Mouse (Mus musculus): ENCODE measurements around the gene Lonp1. TPM values are rescaled to one million over a fixed set of nuclear protein-coding genes. Genes with fewer than 3 reads are reported as not detected.
"Not testable (repeated sequence)": the region's sequence is repeated elsewhere in the genome, so short reads cannot be mapped to it uniquely, and the experiment has no call there.

Gene Lonp1
- polyA plus RNA-seq, 1 experiment from 2014 or later: 65.1 TPM

DNA sequence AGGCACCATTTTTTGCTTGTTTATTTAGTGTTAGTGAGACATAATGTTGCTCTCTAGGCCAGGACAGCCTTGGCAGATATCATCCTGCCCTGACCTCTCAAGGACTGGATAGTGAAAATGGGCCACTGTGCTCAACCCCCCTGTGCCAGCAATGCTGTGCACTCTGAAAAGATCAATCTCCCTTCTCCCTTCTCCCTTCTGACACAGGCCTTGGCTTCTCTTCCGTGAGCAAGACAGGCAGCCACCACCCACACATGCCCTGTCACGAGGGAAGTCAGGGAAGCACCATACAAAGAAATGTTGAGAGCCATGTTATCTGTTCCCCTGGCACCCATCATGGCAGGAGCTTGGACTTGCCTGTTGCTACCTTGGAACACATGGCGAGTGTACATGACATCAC is 28.6 kb upstream of the Lonp1 start:
- Histone ChIP-seq H3K4me3 (replicated peaks) (no peak overlapping the region), H3K9me3 (no peaks in the 10 kb centered on the region), H3K4me1 (replicated peaks) (no peaks in the 10 kb centered on the region), H3K36me3 (no peaks in the 10 kb centered on the region), H3K27ac (no peak overlapping the region), H3K27me3 (no peaks in the 10 kb centered on the region), H3K9ac (replicated peaks) (no peak overlapping the region), H3K4me2 (no peak overlapping the region)
- no peak for ATAC-seq (ENCODE audit: insufficient number of reproducible peaks, insufficient read depth, low FRiP score, low TSS enrichment, low read depth)
- WGBS: 87% methylated on average over 3 of the region's 3 CpGs

DNA sequence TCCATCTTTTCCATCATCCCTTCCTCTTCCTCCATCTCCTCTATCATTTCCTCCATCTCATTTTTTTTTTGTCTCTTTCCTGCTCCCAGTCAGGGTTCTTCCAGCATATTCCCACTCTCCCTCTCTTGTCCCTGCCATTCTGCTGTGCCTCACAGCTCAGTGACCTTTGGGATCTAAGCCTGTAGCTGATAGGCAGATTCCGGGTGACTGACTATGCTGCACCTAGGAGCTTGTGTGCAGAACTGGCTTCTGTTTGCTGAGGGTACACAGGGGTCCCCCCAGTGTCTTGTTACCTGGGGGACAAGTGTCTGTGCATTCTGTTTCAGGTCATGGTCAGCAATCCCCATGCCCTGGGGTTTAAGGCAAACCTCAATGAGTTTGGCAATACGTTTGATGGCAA is 28.1 kb upstream of the Lonp1 start:
- no peak for ATAC-seq (ENCODE audit: insufficient number of reproducible peaks, insufficient read depth, low FRiP score, low TSS enrichment, low read depth)
- H3K9ac ChIP-seq (replicated peaks): no peak overlapping the region
- H3K4me3 ChIP-seq (replicated peaks): no peak overlapping the region
- no peaks in the 10 kb centered on the region for H3K4me1 ChIP-seq (replicated peaks)
- H3K4me2 ChIP-seq: no peak overlapping the region
- no peak overlapping the region for H3K27ac ChIP-seq
- WGBS: 83% methylated on average over 2 of the region's 2 CpGs
- no peaks in the 10 kb centered on the region for H3K36me3 ChIP-seq
- H3K9me3 ChIP-seq: no peaks in the 10 kb centered on the region
- no peaks in the 10 kb centered on the region for H3K27me3 ChIP-seq

DNA sequence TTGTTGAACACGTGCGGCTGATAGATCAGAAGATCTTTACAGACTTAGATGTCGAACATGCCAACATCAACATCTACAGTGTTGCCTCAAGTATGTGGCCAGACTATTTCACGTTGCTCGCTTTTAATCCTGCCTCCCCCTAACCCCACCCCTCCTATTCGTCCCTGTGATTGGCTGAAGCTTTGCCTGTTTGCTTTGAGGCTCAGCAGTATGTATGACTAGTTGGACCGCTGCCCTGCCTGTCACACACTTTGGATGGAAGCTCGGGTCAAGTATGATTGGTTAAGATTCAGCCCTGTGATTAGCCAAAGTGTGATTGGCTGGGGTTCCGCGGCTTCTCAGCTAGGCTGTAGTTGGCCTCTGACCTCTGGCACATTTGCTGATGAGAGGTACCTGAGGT is 25.1 kb upstream of the Lonp1 start:
- H3K4me1 ChIP-seq (replicated peaks): no peaks in the 10 kb centered on the region
- H3K27ac ChIP-seq: no peak overlapping the region
- no peak overlapping the region for H3K4me2 ChIP-seq
- ATAC-seq (ENCODE audit: insufficient number of reproducible peaks, insufficient read depth, low FRiP score, low TSS enrichment, low read depth): no peak
- WGBS: 31% methylated on average over 10 of the region's 10 CpGs
- no peak overlapping the region for H3K9ac ChIP-seq (replicated peaks)
- H3K9me3 ChIP-seq: no peaks in the 10 kb centered on the region
- no peaks in the 10 kb centered on the region for H3K36me3 ChIP-seq
- H3K4me3 ChIP-seq (replicated peaks): no peak overlapping the region
- H3K27me3 ChIP-seq: no peaks in the 10 kb centered on the region

GRCm38 (mm10) chr17:56647546-56647945 is 20.9 kb upstream of the Lonp1 start:
- H3K4me2 ChIP-seq: no peak overlapping the region
- H3K9ac ChIP-seq (replicated peaks): no peak overlapping the region
- 76% methylated on average over 9 of the region's 13 CpGs for WGBS
- no peak overlapping the region for H3K4me3 ChIP-seq (replicated peaks)
- H3K9me3 ChIP-seq: no peaks in the 10 kb centered on the region
- ATAC-seq (ENCODE audit: insufficient number of reproducible peaks, insufficient read depth, low FRiP score, low TSS enrichment, low read depth): no peak
- H3K27me3 ChIP-seq: no peaks in the 10 kb centered on the region
- no peak overlapping the region for H3K27ac ChIP-seq
- no peaks in the 10 kb centered on the region for H3K4me1 ChIP-seq (replicated peaks)
- no peaks in the 10 kb centered on the region for H3K36me3 ChIP-seq

DNA sequence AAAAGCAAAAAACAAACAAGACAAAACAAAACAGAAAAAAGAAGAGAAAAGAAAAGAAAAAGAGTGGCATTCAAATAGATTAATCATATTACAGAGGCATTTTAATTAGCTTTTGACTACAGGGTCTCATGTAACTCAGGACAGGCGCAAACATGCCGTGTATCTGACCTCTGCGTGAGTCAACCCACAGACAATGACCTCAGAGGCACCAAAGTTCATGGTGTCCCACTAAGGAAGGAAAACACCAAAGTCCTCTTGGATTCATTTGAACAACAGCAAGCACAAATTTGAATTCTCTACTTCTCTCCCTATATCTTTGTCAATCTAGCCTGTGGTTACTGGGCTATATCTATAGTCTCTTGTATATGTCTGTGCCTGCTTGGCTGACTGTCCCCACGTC is 16.6 kb upstream of the Lonp1 start:
- no peak overlapping the region for H3K4me3 ChIP-seq (replicated peaks)
- no peak for ATAC-seq (ENCODE audit: insufficient number of reproducible peaks, insufficient read depth, low FRiP score, low TSS enrichment, low read depth)
- H3K9me3 ChIP-seq: no peaks in the 10 kb centered on the region
- no peak overlapping the region for H3K27ac ChIP-seq
- no peak overlapping the region for H3K4me2 ChIP-seq
- no peaks in the 10 kb centered on the region for H3K4me1 ChIP-seq (replicated peaks)
- no peak overlapping the region for H3K9ac ChIP-seq (replicated peaks)
- WGBS: 85% methylated on average over 4 of the region's 4 CpGs
- H3K36me3 ChIP-seq: no peaks in the 10 kb centered on the region
- no peaks in the 10 kb centered on the region for H3K27me3 ChIP-seq

GRCm38 (mm10) chr17:56634023-56634422 is 7.3 kb upstream of the Lonp1 start:
- H3K9ac ChIP-seq (replicated peaks): no peak overlapping the region
- H3K27ac ChIP-seq: no peak overlapping the region
- ATAC-seq (ENCODE audit: insufficient number of reproducible peaks, insufficient read depth, low FRiP score, low TSS enrichment, low read depth): no peak
- WGBS: 87% methylated on average over 6 of the region's 6 CpGs
- no peaks in the 10 kb centered on the region for H3K36me3 ChIP-seq
- no peaks in the 10 kb centered on the region for H3K9me3 ChIP-seq
- H3K4me1 ChIP-seq (replicated peaks): no peaks in the 10 kb centered on the region
- no peak overlapping the region for H3K4me3 ChIP-seq (replicated peaks)
- no peaks in the 10 kb centered on the region for H3K27me3 ChIP-seq
- no peak overlapping the region for H3K4me2 ChIP-seq

DNA sequence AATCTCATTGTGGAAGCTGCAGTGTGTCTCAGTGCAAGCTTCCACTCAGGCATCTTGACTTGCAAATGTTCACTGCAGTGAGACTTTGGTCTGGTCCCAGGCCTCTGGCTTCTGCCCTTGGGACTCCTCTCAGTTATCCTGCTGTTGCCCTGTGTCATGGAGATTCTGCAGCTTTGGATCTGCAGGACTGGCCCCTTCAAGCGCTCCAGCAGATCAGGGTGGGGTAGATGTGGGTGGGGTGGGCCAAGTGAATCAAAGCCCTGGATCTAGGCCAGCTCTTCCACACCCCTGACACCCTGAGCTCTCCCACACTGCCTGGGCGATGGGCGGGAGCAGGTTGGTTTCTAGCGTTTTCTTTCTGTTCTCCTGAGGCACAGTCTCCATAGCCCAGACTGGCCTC is 5.1 kb upstream of the Lonp1 start:
- H3K36me3 ChIP-seq: no peaks in the 10 kb centered on the region
- H3K27ac ChIP-seq: no peak overlapping the region
- no peak for ATAC-seq (ENCODE audit: insufficient number of reproducible peaks, insufficient read depth, low FRiP score, low TSS enrichment, low read depth)
- H3K9ac ChIP-seq (replicated peaks): no peak overlapping the region
- no peaks in the 10 kb centered on the region for H3K9me3 ChIP-seq
- H3K4me1 ChIP-seq (replicated peaks): peaks cover 7% of the 10 kb centered on the region; the same call in 1 of the 2 replicates
- WGBS: 51% methylated on average over 4 of the region's 4 CpGs
- no peak overlapping the region for H3K4me2 ChIP-seq
- no peaks in the 10 kb centered on the region for H3K27me3 ChIP-seq
- H3K4me3 ChIP-seq (replicated peaks): no peak overlapping the region

DNA sequence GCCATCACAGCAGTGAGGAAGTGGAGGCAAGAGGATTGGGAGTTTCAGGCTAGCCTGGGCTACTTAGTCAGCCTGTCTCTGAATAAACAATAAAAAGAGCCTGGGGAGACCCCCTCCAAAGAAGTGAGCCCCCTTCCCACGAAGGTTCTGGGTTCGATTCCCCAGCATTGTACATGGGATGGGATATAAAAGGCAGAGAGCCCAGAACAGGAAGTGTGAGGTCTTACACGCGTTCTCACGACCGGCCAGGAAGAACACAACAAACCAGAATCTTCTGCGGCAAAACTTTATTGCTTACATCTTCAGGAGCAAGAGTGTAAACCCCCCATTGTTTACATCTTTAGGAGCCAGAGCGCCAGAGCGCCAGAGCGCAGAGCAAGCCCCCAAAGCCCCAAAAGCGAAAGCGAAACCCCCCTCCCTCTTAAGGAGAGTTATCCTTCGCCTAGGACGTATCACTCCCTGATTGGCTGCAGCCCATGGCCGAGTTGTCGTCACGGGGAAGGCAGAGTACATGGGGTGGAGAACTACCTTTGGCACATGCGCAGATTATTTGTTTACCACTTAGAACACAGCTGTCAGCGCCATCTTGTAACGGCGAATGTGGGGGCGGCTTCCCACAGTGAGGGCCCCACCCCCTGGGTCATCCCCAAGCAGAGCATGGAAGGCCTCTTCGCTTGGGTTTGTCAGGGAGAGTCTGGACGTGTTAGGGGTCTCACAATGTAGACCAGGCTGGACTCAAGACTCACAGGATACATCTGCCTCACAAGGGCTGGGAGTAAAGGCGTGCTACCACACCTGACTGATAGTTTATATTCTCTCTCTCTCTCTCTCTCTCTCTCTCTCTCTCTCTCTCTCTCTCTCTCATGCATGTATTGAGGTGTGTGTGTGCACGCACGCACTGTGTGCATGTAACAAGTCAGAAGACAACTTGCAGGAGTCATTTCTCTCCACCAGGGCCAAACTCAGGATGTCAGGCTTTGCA is 3.4 kb upstream of the Lonp1 start:
- H3K27me3 ChIP-seq; H3K9me3 ChIP-seq; H3K4me2 ChIP-seq; H3K27ac ChIP-seq; H3K9ac ChIP-seq (replicated peaks); H3K36me3 ChIP-seq; ATAC-seq (ENCODE audit: insufficient number of reproducible peaks, insufficient read depth, low FRiP score, low TSS enrichment, low read depth); H3K4me3 ChIP-seq (replicated peaks): not testable (repeated sequence)
- 90% methylated on average over 27 of the region's 27 CpGs for WGBS
- peaks cover 19% of the 10 kb centered on the region for H3K4me1 ChIP-seq (replicated peaks)

GRCm38 (mm10) chr17:56627530-56628277 is 1.0 kb upstream of the Lonp1 start, which contains the start of gene Catsperd:
TSS of gene Catsperd (plus strand) at chr17:56628143.
- H3K4me1 ChIP-seq (replicated peaks): peaks cover 19% of the 10 kb centered on the region
- no peaks in the 10 kb centered on the region for H3K27me3 ChIP-seq
- H3K9me3 ChIP-seq: no peaks in the 10 kb centered on the region
- H3K9ac ChIP-seq (replicated peaks): peak within 1 kb of the TSS; percentile 45
- peak within 1 kb of the TSS; percentile 88 for H3K27ac ChIP-seq
- H3K4me2 ChIP-seq: peak within 1 kb of the TSS; percentile 86
- H3K36me3 ChIP-seq: peaks cover 19% of the 10 kb centered on the region
- H3K4me3 ChIP-seq (replicated peaks): peak within 1 kb of the TSS; percentile 94
- peak; percentile 18; the same call in 1 of the 2 replicates for ATAC-seq (ENCODE audit: insufficient number of reproducible peaks, insufficient read depth, low FRiP score, low TSS enrichment, low read depth)
- 8% methylated on average over 26 of the region's 26 CpGs for WGBS

DNA sequence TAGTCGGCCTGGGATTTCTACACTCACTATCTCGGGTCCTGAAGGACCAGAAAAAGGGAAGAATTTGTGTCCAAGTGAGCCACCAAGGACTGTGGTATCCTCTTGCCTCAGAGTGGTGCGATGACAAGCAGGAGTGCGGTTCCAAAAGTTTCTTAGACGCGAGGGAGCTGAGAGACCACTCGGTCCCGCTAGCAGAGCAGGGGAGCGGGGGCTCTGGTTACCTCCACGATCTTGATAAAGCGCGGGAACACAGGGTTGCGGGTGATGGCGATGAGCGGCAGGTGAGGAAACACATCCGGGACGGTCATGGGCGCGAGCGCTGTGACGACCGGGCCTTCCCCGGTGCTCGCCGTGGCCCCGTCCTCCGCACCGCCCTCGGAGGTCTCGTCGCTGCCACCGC is 427 bp downstream of the Lonp1 start:
- Histone ChIP-seq H3K4me1 (replicated peaks) (peaks cover 19% of the 10 kb centered on the region), H3K9me3 (no peaks in the 10 kb centered on the region), H3K27ac (peak overlapping the region; percentile 80), H3K36me3 (peaks cover 33% of the 10 kb centered on the region), H3K4me3 (replicated peaks) (peak overlapping the region; percentile 94), H3K4me2 (peak overlapping the region; percentile 86), H3K9ac (replicated peaks) (peak overlapping the region; percentile 90), H3K27me3 (no peaks in the 10 kb centered on the region)
- under 1% methylated on average over 32 of the region's 32 CpGs for WGBS
- no peak; the same call in 1 of the 2 replicates for ATAC-seq (ENCODE audit: insufficient number of reproducible peaks, insufficient read depth, low FRiP score, low TSS enrichment, low read depth)

- H3K9ac ChIP-seq (replicated peaks): no peak overlapping the region
- no peak overlapping the region for H3K27ac ChIP-seq
- 81% methylated on average over 3 of the region's 3 CpGs for WGBS
- peak overlapping the region; percentile 86 for H3K4me2 ChIP-seq
- H3K27me3 ChIP-seq: no peaks in the 10 kb centered on the region
- peak overlapping the region; percentile 94 for H3K4me3 ChIP-seq (replicated peaks)
- peaks cover 19% of the 10 kb centered on the region for H3K4me1 ChIP-seq (replicated peaks)
- ATAC-seq (ENCODE audit: insufficient number of reproducible peaks, insufficient read depth, low FRiP score, low TSS enrichment, low read depth): no peak
- peaks cover 41% of the 10 kb centered on the region for H3K36me3 ChIP-seq
- H3K9me3 ChIP-seq: no peaks in the 10 kb centered on the region
Measured at GRCm38 (mm10) chr17:56625495-56625894, 1.2 kb downstream of the Lonp1 start.
